Mouse (Mus musculus) T-helper 2 cell (primary cell): ENCODE data around the gene Ofcc1.

Experiments used
- in situ Hi-C: fragments of 300-600 bp; cut with MboI, MseI; formaldehyde crosslinking; loops from one replicate; pipeline ENCODE4 v1.15.1; 2025; ENCODE audit warnings: high pct_unique_total_duplicates

Ofcc1 gene

GRCm38 (mm10) chr13:40000236-40000635 is 361.0 kb downstream of the Ofcc1 start:
- in situ Hi-C loops, result no loop called here

GRCm38 (mm10) chr13:39997901-39998300 is 363.3 kb downstream of the Ofcc1 start:
- in situ Hi-C loops, result no loop called here

- in situ Hi-C loops, result no loop called here
Observed at GRCm38 (mm10) chr13:39979294-39980061, 381.8 kb downstream of the Ofcc1 start.

- in situ Hi-C loops, result no loop called here
Observed at GRCm38 (mm10) chr13:39968349-39969016, 392.8 kb downstream of the Ofcc1 start.

- in situ Hi-C loops, result no loop called here
Observed at GRCm38 (mm10) chr13:39957226-39957625, 404.0 kb downstream of the Ofcc1 start.

GRCm38 (mm10) chr13:39956017-39956416 is 405.2 kb downstream of the Ofcc1 start:
- in situ Hi-C loops, result no loop called here
